Mouse (Mus musculus): Measurements from ENCODE around the gene Asap2.

DNA sequence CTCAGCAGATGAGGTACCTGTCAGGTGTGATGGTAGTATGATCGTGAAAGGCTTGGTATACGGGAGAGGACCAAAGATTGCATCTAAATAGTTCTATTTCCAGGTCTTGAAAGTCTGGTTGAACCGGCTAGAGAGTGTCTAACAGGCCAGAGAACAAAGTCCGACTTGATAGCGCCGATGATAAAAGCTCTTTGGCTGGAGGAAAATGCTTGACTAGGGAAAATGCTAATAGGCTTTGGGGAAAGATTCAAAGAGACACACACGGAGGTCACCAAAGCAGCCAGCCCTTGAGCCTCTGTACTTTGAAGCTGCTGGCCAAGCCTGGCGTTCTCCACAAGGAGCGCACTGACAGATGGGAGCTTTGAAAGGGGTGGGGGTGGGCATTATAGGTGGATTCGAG, 219.0 kb downstream of the Asap2 start:
- no peak for TF ChIP-seq CTCF (IDR thresholded peaks at IDR 0.05; ENCODE audit: control insufficient read depth, insufficient read depth, insufficient replicate concordance, low read depth, low read length)
- no peak for TF ChIP-seq POLR2A (IDR thresholded peaks at IDR 0.05; ENCODE audit: control insufficient read depth, low read depth, low read length)
